Mouse (Mus musculus) liver, embryonic 16.5 days (tissue): ENCODE data around the gene Dscaml1. TPM values are rescaled to one million over a fixed set of nuclear protein-coding genes. Genes with fewer than 3 reads are reported as not detected.

Experiments
- ATAC-seq: fragments of 200-750 bp; cut with Nextera tagmentation; 2 replicates; pipeline ENCODE4 v1.8.0; 2017; ENCODE audit warnings: low read depth, mild to moderate bottlenecking, moderate number of reproducible peaks, moderate library complexity
- H3K27ac ChIP-seq: fragments of 300-500 bp; sonication (generic); 2 replicates; pipeline ENCODE4 v1.5.1; 2014; ENCODE audit warnings: mild to moderate bottlenecking, low read length
- H3K27me3 ChIP-seq: fragments of 300-500 bp; sonication (generic); 2 replicates; pipeline ENCODE4 v1.6.1; 2014; ENCODE audit warnings: low read depth, low read length, mixed read lengths; ENCODE audit not compliant: control insufficient read depth, insufficient read depth
- H3K36me3 ChIP-seq: fragments of 300-500 bp; sonication (generic); 2 replicates; pipeline ENCODE4 v1.6.1; 2014; ENCODE audit warnings: mild to moderate bottlenecking; ENCODE audit not compliant: control insufficient read depth, insufficient read depth
- H3K4me1 ChIP-seq: fragments of 300-500 bp; sonication (generic); 2 replicates; pipeline ENCODE4 v1.6.1; 2014; ENCODE audit warnings: low read depth, low read length, mixed read lengths; ENCODE audit not compliant: control insufficient read depth
- H3K4me2 ChIP-seq: fragments of 300-500 bp; sonication (generic); 2 replicates; pipeline ENCODE4 v1.6.1; 2014; ENCODE audit warnings: low read depth, low read length, mixed read lengths
- H3K4me3 ChIP-seq: fragments of 300-500 bp; sonication (generic); 2 replicates; pipeline ENCODE4 v1.5.1; 2014; ENCODE audit warnings: low read depth, mild to moderate bottlenecking, low read length
- H3K9ac ChIP-seq: fragments of 300-500 bp; sonication (generic); 2 replicates; pipeline ENCODE4 v1.6.1; 2014; ENCODE audit warnings: low read depth, low read length
- H3K9me3 ChIP-seq: fragments of 300-500 bp; sonication (generic); replicated peaks from 2 replicates; pipeline ENCODE4 v1.6.1; 2016; ENCODE audit warnings: low read length; ENCODE audit not compliant: control insufficient read depth
- WGBS: fragments of 180-500 bp; shearing (Covaris S2); extraction: QIAGEN DNeasy Blood & Tissue Kit; methylation state at CpG from one replicate; pipeline ENCODE4 v1.1.7; 2014; ENCODE audit not compliant: insufficient replicate concordance; 5-methylcytosine and 5-hydroxymethylcytosine counted together
- polyA plus RNA-seq: library from polyadenylated mRNA; unstranded; fragments of >200 nt; fragmentation: Nextera tagmentation; extraction: Ambion mirVana; gene quantifications from 2 replicates; pipeline ENCODE4 v1.2.1, GENCODE M21; 2015

Dscaml1 gene
- polyA plus RNA-seq, 1 experiment from 2014 or later, result not detected

GRCm38 (mm10) chr9:45710300-45710699 is 283.9 kb downstream of the Dscaml1 start:
- Histone ChIP-seq H3K4me2 (no peak overlapping the region), H3K36me3 (no peaks in the 10 kb centered on the region), H3K27ac (no peak overlapping the region), H3K9me3 (no peaks in the 10 kb centered on the region), H3K4me1 (no peaks in the 10 kb centered on the region), H3K27me3 (no peaks in the 10 kb centered on the region), H3K4me3 (no peak overlapping the region), H3K9ac (no peak overlapping the region)
- no peak for ATAC-seq
- 59% methylated on average over 11 of the region's 11 CpGs for WGBS

DNA sequence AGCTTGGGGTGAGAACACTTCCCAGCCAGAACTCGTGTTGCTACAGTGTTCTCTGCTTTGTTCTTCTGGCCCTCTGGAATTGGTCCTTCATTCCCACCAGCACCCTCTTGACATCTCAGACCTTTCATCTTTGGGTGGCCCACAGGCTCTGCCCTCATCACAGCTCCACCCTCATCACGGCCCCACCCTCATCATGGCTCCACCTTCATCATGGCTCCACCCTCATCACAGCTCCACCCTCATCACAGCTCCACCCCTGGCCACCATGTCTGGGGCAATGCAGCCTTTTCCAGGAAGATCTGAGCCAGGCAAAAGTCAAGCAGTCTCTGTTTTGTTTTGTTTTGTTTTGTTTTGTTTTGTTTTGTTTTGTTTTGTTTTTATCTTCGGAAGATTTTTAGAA is 289.0 kb downstream of the Dscaml1 start:
- H3K4me1 ChIP-seq, result no peaks in the 10 kb centered on the region
- H3K36me3 ChIP-seq, result no peaks in the 10 kb centered on the region
- H3K4me2 ChIP-seq, result no peak overlapping the region
- 39% methylated on average over 3 of the region's 3 CpGs for WGBS
- no peak overlapping the region for H3K4me3 ChIP-seq
- no peaks in the 10 kb centered on the region for H3K27me3 ChIP-seq
- H3K27ac ChIP-seq, result no peak overlapping the region
- no peak overlapping the region for H3K9ac ChIP-seq
- H3K9me3 ChIP-seq, result no peaks in the 10 kb centered on the region
- ATAC-seq, result no peak

DNA sequence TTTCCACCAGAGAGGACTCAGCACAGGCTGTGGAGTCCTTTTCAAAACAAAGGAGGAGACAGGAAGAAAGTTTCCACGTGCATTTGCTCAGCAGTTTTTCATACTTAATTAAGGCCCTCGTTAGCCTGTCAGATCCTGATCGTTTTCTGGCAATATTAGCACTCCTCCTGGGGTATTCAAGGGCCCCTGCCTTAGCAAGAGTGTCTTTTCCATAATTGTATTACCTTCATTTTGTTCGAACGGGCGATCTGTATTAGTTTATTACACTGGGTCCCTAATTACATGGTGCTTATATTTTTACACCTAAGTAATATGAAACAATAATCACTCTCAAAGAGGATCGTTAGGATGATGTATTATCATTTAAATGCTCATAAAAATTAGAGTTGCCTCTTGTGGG is 293.6 kb downstream of the Dscaml1 start:
- Histone ChIP-seq H3K9me3 (no peaks in the 10 kb centered on the region), H3K4me3 (no peak overlapping the region), H3K4me1 (no peaks in the 10 kb centered on the region), H3K27ac (no peak overlapping the region), H3K4me2 (no peak overlapping the region), H3K36me3 (no peaks in the 10 kb centered on the region), H3K9ac (no peak overlapping the region), H3K27me3 (no peaks in the 10 kb centered on the region)
- ATAC-seq, result no peak
- 39% methylated on average over 7 of the region's 7 CpGs for WGBS

GRCm38 (mm10) chr9:45731851-45732250 is 305.4 kb downstream of the Dscaml1 start:
- ATAC-seq, result no peak
- no peaks in the 10 kb centered on the region for H3K36me3 ChIP-seq
- no peaks in the 10 kb centered on the region for H3K9me3 ChIP-seq
- H3K9ac ChIP-seq, result no peak overlapping the region
- no peak overlapping the region for H3K27ac ChIP-seq
- no peak overlapping the region for H3K4me3 ChIP-seq
- H3K4me2 ChIP-seq, result no peak overlapping the region
- H3K27me3 ChIP-seq, result no peaks in the 10 kb centered on the region
- 62% methylated on average over 5 of the region's 5 CpGs for WGBS
- no peaks in the 10 kb centered on the region for H3K4me1 ChIP-seq

- Histone ChIP-seq H3K4me3 (no peak overlapping the region), H3K4me2 (no peak overlapping the region), H3K4me1 (no peaks in the 10 kb centered on the region), H3K36me3 (no peaks in the 10 kb centered on the region), H3K9ac (no peak overlapping the region), H3K9me3 (no peaks in the 10 kb centered on the region), H3K27me3 (no peaks in the 10 kb centered on the region), H3K27ac (no peak overlapping the region)
- 36% methylated on average over 6 of the region's 6 CpGs for WGBS
- ATAC-seq, result no peak
Observed at GRCm38 (mm10) chr9:45733246-45733645, 306.8 kb downstream of the Dscaml1 start.

- Histone ChIP-seq H3K9me3 (no peaks in the 10 kb centered on the region), H3K27me3 (no peaks in the 10 kb centered on the region), H3K27ac (no peak overlapping the region), H3K4me1 (no peaks in the 10 kb centered on the region), H3K9ac (no peak overlapping the region), H3K36me3 (no peaks in the 10 kb centered on the region), H3K4me3 (no peak overlapping the region), H3K4me2 (no peak overlapping the region)
- WGBS, result 55% methylated on average over 12 of the region's 12 CpGs
- ATAC-seq, result no peak
Observed at GRCm38 (mm10) chr9:45739001-45739701, 312.7 kb downstream of the Dscaml1 start.

DNA sequence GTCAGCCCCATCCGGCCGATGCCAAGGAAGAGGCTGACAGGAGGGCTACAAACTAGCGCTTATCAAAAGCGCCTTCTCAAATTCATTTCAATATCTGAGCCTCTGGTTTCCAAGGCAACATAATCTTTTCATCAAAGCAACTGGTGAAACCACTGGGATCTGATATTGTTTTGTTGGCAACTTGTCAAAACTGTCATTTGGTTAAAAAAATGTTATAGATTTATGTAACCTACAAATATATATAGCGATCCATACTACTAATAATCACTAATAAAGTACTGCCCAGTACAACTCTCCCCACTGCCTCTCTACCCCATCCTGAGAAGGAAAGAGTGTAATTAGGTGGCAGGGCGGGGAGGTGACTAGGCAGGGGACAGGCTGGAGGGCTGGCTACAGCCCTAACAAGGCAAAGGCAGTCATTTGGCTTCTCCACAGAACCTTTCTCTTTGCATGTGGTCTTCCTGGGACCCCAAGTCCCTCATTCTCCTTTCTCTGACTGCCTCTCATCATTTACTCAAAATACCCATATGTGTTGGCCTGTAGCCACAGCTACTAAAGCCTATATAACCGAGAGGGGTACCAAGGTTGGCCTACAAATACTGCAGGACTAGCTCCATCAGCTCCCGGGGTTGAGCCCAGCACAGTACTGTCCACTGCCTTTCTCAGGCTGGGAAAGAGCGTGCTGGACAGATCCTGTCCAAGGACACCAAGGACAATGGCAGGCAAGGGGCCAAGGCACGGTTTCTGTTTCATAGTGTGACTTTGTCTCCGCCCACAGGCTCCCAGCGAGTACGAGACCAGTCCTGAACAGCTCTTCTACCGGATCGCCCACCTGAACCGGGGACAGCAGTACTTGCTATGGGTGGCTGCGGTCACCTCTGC is 313.5 kb downstream of the Dscaml1 start:
- no peak for ATAC-seq
- no peaks in the 10 kb centered on the region for H3K27me3 ChIP-seq
- H3K36me3 ChIP-seq, result no peaks in the 10 kb centered on the region
- H3K4me3 ChIP-seq, result no peak overlapping the region
- H3K9ac ChIP-seq, result no peak overlapping the region
- no peak overlapping the region for H3K4me2 ChIP-seq
- 58% methylated on average over 17 of the region's 17 CpGs for WGBS
- no peak overlapping the region for H3K27ac ChIP-seq
- H3K4me1 ChIP-seq, result no peaks in the 10 kb centered on the region
- no peaks in the 10 kb centered on the region for H3K9me3 ChIP-seq

GRCm38 (mm10) chr9:45740584-45740980 is 314.2 kb downstream of the Dscaml1 start:
- H3K27me3 ChIP-seq, result no peaks in the 10 kb centered on the region
- H3K9ac ChIP-seq, result no peak overlapping the region
- WGBS, result 56% methylated on average over 2 of the region's 2 CpGs
- H3K4me1 ChIP-seq, result no peaks in the 10 kb centered on the region
- ATAC-seq, result no peak
- H3K27ac ChIP-seq, result no peak overlapping the region
- no peaks in the 10 kb centered on the region for H3K9me3 ChIP-seq
- no peaks in the 10 kb centered on the region for H3K36me3 ChIP-seq
- H3K4me3 ChIP-seq, result no peak overlapping the region
- no peak overlapping the region for H3K4me2 ChIP-seq

DNA sequence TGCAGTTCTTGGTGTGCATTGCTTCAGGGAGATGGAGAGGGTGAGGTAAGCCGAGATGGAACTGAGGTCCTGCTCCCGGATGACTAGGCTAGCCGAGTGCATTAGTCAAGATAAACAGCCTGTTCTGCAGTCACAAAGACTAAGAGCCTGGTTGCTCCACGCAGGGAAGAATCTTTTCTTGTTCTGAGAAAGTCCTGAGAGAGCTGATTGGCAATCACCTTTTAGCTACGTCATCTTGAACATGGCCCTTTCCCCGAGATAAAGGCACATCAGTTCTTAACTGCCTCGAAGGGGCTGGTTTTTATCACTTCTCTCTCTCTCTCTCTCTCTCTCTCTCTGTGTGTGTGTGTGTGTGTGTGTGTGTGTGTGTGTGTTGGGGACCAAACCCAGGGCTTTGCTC is 319.0 kb downstream of the Dscaml1 start:
- no peaks in the 10 kb centered on the region for H3K27me3 ChIP-seq
- WGBS, result 23% methylated on average over 7 of the region's 7 CpGs
- no peak overlapping the region for H3K4me2 ChIP-seq
- no peak overlapping the region for H3K27ac ChIP-seq
- no peaks in the 10 kb centered on the region for H3K4me1 ChIP-seq
- no peak overlapping the region for H3K9ac ChIP-seq
- no peak overlapping the region for H3K4me3 ChIP-seq
- H3K36me3 ChIP-seq, result no peaks in the 10 kb centered on the region
- ATAC-seq, result peak; percentile 47; the same call in 1 of the 2 replicates
- no peaks in the 10 kb centered on the region for H3K9me3 ChIP-seq
